Mouse (Mus musculus): ENCODE measurements around the gene Cmtm3. TPM values are rescaled to one million over a fixed set of nuclear protein-coding genes. Genes with fewer than 3 reads are reported as not detected.

The Cmtm3 gene
- 4.5 TPM for polyA plus RNA-seq (2014; fragmentation: Illumina TruSeq; extraction: RNeasy Lipid Tissue Mini Kit (QIAGEN cat#74804); ENCODE audit: low replicate concordance)

GRCm38 (mm10) chr8:104339229-104339982 is at the start of gene Cmtm3:
Gene Cmtm3, plus strand, starts transcription at chr8:104339410.

GRCm38 (mm10) chr8:104293081-104293480 is 46.1 kb upstream of the Cmtm3 start, which contains the start of gene Cmtm2a:
Gene Cmtm2a, minus strand, starts transcription at chr8:104293181.

GRCm38 (mm10) chr8:104309441-104310155 is 29.6 kb upstream of the Cmtm3 start, which contains the start of the genes Gm45711 and Cmtm1:
Gene Gm45711, minus strand, starts transcription at chr8:104310081.
Gene Cmtm1, minus strand, starts transcription at chr8:104310145.

GRCm38 (mm10) chr8:104321267-104321666 is 17.9 kb upstream of the Cmtm3 start, which contains the start of gene Gm11020:
Gene Gm11020, plus strand, starts transcription at chr8:104321567.

GRCm38 (mm10) chr8:104321930-104322329 is 17.3 kb upstream of the Cmtm3 start, which contains the start of gene Cmtm2b:
Gene Cmtm2b, plus strand, starts transcription at chr8:104322230.

GRCm38 (mm10) chr8:104395703-104396357 is 56.6 kb downstream of the Cmtm3 start, which contains the start of gene Cmtm4:
Gene Cmtm4, minus strand, starts transcription at chr8:104395807.

Other genes starting within 250 kb of the Cmtm3 start
- gene Cdh5, start 237.8 kb upstream of the Cmtm3 start, polyA plus RNA-seq (2014; fragmentation: Illumina TruSeq; extraction: RNeasy Lipid Tissue Mini Kit (QIAGEN cat#74804); ENCODE audit: low replicate concordance) = 2.5 TPM
- gene Bean1, start 169.0 kb upstream of the Cmtm3 start, polyA plus RNA-seq (2014; fragmentation: Illumina TruSeq; extraction: RNeasy Lipid Tissue Mini Kit (QIAGEN cat#74804); ENCODE audit: low replicate concordance) = 0.15 TPM
- 3.3 TPM for gene Tk2, start 90.9 kb upstream of the Cmtm3 start, polyA plus RNA-seq (2014; fragmentation: Illumina TruSeq; extraction: RNeasy Lipid Tissue Mini Kit (QIAGEN cat#74804); ENCODE audit: low replicate concordance)
- gene Cklf, start 88.5 kb upstream of the Cmtm3 start, polyA plus RNA-seq (2014; fragmentation: Illumina TruSeq; extraction: RNeasy Lipid Tissue Mini Kit (QIAGEN cat#74804); ENCODE audit: low replicate concordance) = 8.5 TPM
- gene Cmtm2a, start 46.2 kb upstream of the Cmtm3 start, polyA plus RNA-seq (2014; fragmentation: Illumina TruSeq; extraction: RNeasy Lipid Tissue Mini Kit (QIAGEN cat#74804); ENCODE audit: low replicate concordance) = not detected
- gene Gm45711, start 29.3 kb upstream of the Cmtm3 start, polyA plus RNA-seq (2014; fragmentation: Illumina TruSeq; extraction: RNeasy Lipid Tissue Mini Kit (QIAGEN cat#74804); ENCODE audit: low replicate concordance) = not detected
- gene Cmtm1, start 29.3 kb upstream of the Cmtm3 start, polyA plus RNA-seq (2014; fragmentation: Illumina TruSeq; extraction: RNeasy Lipid Tissue Mini Kit (QIAGEN cat#74804); ENCODE audit: low replicate concordance) = not detected
- not detected for gene Gm11020, start 17.8 kb upstream of the Cmtm3 start, polyA plus RNA-seq (2014; fragmentation: Illumina TruSeq; extraction: RNeasy Lipid Tissue Mini Kit (QIAGEN cat#74804); ENCODE audit: low replicate concordance)
- gene Cmtm2b, start 17.2 kb upstream of the Cmtm3 start, polyA plus RNA-seq (2014; fragmentation: Illumina TruSeq; extraction: RNeasy Lipid Tissue Mini Kit (QIAGEN cat#74804); ENCODE audit: low replicate concordance) = not detected
- gene Cmtm4, start 56.4 kb downstream of the Cmtm3 start, polyA plus RNA-seq (2014; fragmentation: Illumina TruSeq; extraction: RNeasy Lipid Tissue Mini Kit (QIAGEN cat#74804); ENCODE audit: low replicate concordance) = 61.4 TPM
- gene Dync1li2, start 103.6 kb downstream of the Cmtm3 start, polyA plus RNA-seq (2014; fragmentation: Illumina TruSeq; extraction: RNeasy Lipid Tissue Mini Kit (QIAGEN cat#74804); ENCODE audit: low replicate concordance) = 50.8 TPM
- 0.33 TPM for gene Terb1, start 170.5 kb downstream of the Cmtm3 start, polyA plus RNA-seq (2014; fragmentation: Illumina TruSeq; extraction: RNeasy Lipid Tissue Mini Kit (QIAGEN cat#74804); ENCODE audit: low replicate concordance)
- 412 TPM for gene Nae1, start 195.2 kb downstream of the Cmtm3 start, polyA plus RNA-seq (2014; fragmentation: Illumina TruSeq; extraction: RNeasy Lipid Tissue Mini Kit (QIAGEN cat#74804); ENCODE audit: low replicate concordance)
- 0.41 TPM for gene Car7, start 195.3 kb downstream of the Cmtm3 start, polyA plus RNA-seq (2014; fragmentation: Illumina TruSeq; extraction: RNeasy Lipid Tissue Mini Kit (QIAGEN cat#74804); ENCODE audit: low replicate concordance)

Data from small intestine, adult 10 weeks (tissue).